Mouse (Mus musculus): Measurements from ENCODE around the gene Ubqln1. TPM values are rescaled to one million over a fixed set of nuclear protein-coding genes. Genes with fewer than 3 reads are reported as not detected.

Gene Ubqln1
- 134 and 142 TPM in 2 replicates for polyA plus RNA-seq (2016; fragmentation: Nextera tagmentation; extraction: Ambion mirVana)

GRCm38 (mm10) chr13:58215592-58216341 lies at the start of gene Ubqln1:
Ubqln1 (minus strand) TSS chr13:58215653.
- Histone ChIP-seq H3K27ac (peak within 1 kb of the TSS; percentile 97), H3K36me3 (no peaks in the 10 kb centered on the region), H3K4me1 (replicated peaks) (peaks cover 32% of the 10 kb centered on the region), H3K9me3 (no peaks in the 10 kb centered on the region), H3K27me3 (ENCODE audit: insufficient read depth, poor library complexity, severe bottlenecking) (peaks cover 6% of the 10 kb centered on the region; the same call in 1 of the 2 replicates), H3K4me3 (peak within 1 kb of the TSS; percentile 98)
- peak; percentile 88 for DNase-seq (ENCODE audit: low spot score)
- WGBS, result 3% methylated on average over 62 of the region's 62 CpGs

GRCm38 (mm10) chr13:58263546-58263945 lies 48.1 kb upstream of the Ubqln1 start:
- peaks cover 36% of the 10 kb centered on the region for H3K36me3 ChIP-seq
- H3K27ac ChIP-seq, result no peak overlapping the region
- WGBS, result 87% methylated on average over 8 of the region's 8 CpGs
- H3K27me3 ChIP-seq (ENCODE audit: insufficient read depth, poor library complexity, severe bottlenecking), result no peaks in the 10 kb centered on the region
- DNase-seq (ENCODE audit: low spot score), result no peak
- H3K4me3 ChIP-seq, result no peak overlapping the region
- no peaks in the 10 kb centered on the region for H3K4me1 ChIP-seq (replicated peaks)
- no peaks in the 10 kb centered on the region for H3K9me3 ChIP-seq

- Histone ChIP-seq H3K4me1 (replicated peaks) (no peaks in the 10 kb centered on the region), H3K27me3 (ENCODE audit: insufficient read depth, poor library complexity, severe bottlenecking) (no peaks in the 10 kb centered on the region), H3K4me3 (no peak overlapping the region), H3K9me3 (no peaks in the 10 kb centered on the region), H3K36me3 (peaks cover 47% of the 10 kb centered on the region), H3K27ac (no peak overlapping the region)
- 87% methylated on average over 4 of the region's 4 CpGs for WGBS
- no peak for DNase-seq (ENCODE audit: low spot score)
These were observed 46.2 kb upstream of the Ubqln1 start for GRCm38 (mm10) chr13:58261674-58262073.

- DNase-seq (ENCODE audit: low spot score), result no peak
- Histone ChIP-seq H3K9me3 (no peaks in the 10 kb centered on the region), H3K4me3 (no peak overlapping the region), H3K36me3 (peaks cover 58% of the 10 kb centered on the region), H3K4me1 (replicated peaks) (no peaks in the 10 kb centered on the region), H3K27me3 (ENCODE audit: insufficient read depth, poor library complexity, severe bottlenecking) (no peaks in the 10 kb centered on the region), H3K27ac (no peak overlapping the region)
- WGBS, result 93% methylated on average over 1 of the region's 1 CpGs
These were observed 37.8 kb upstream of the Ubqln1 start for GRCm38 (mm10) chr13:58253268-58253667.

GRCm38 (mm10) chr13:58248957-58249356 lies 33.5 kb upstream of the Ubqln1 start:
- H3K27ac ChIP-seq, result no peak overlapping the region
- H3K9me3 ChIP-seq, result no peaks in the 10 kb centered on the region
- WGBS, result 95% methylated on average over 5 of the region's 5 CpGs
- no peaks in the 10 kb centered on the region for H3K4me1 ChIP-seq (replicated peaks)
- peaks cover 58% of the 10 kb centered on the region for H3K36me3 ChIP-seq
- no peaks in the 10 kb centered on the region for H3K27me3 ChIP-seq (ENCODE audit: insufficient read depth, poor library complexity, severe bottlenecking)
- H3K4me3 ChIP-seq, result no peak overlapping the region
- no peak for DNase-seq (ENCODE audit: low spot score)

GRCm38 (mm10) chr13:58236536-58236935 lies 21.1 kb upstream of the Ubqln1 start:
- H3K36me3 ChIP-seq, result peaks cover 58% of the 10 kb centered on the region

GRCm38 (mm10) chr13:58232611-58233010 lies 17.2 kb upstream of the Ubqln1 start:
- Histone ChIP-seq H3K4me1 (replicated peaks) (no peaks in the 10 kb centered on the region), H3K27me3 (ENCODE audit: insufficient read depth, poor library complexity, severe bottlenecking) (no peaks in the 10 kb centered on the region), H3K27ac (no peak overlapping the region), H3K9me3 (no peaks in the 10 kb centered on the region), H3K4me3 (no peak overlapping the region), H3K36me3 (peaks cover 36% of the 10 kb centered on the region)
- WGBS, result 53% methylated on average over 5 of the region's 5 CpGs
- DNase-seq (ENCODE audit: low spot score), result peak; percentile 25

More at GRCm38 (mm10) chr13:58236536-58236935, 21.1 kb upstream of the Ubqln1 start:
- Histone ChIP-seq H3K27ac (no peak overlapping the region), H3K4me3 (no peak overlapping the region), H3K4me1 (replicated peaks) (no peaks in the 10 kb centered on the region), H3K27me3 (ENCODE audit: insufficient read depth, poor library complexity, severe bottlenecking) (no peaks in the 10 kb centered on the region), H3K9me3 (no peaks in the 10 kb centered on the region)
- WGBS, result 92% methylated on average over 7 of the region's 7 CpGs
- DNase-seq (ENCODE audit: low spot score), result no peak

- Histone ChIP-seq H3K27me3 (ENCODE audit: insufficient read depth, poor library complexity, severe bottlenecking) (no peaks in the 10 kb centered on the region), H3K4me1 (replicated peaks) (no peaks in the 10 kb centered on the region), H3K27ac (no peak overlapping the region), H3K36me3 (peaks cover 36% of the 10 kb centered on the region), H3K4me3 (no peak overlapping the region), H3K9me3 (0 out of 2 replicates have a peak, but pooled peaks cover 3% of the 10 kb centered on the region)
- WGBS, result 94% methylated on average over 8 of the region's 8 CpGs
- no peak for DNase-seq (ENCODE audit: low spot score)
These were observed 16.6 kb upstream of the Ubqln1 start for GRCm38 (mm10) chr13:58232070-58232469.

GRCm38 (mm10) chr13:58228624-58229023 lies 13.2 kb upstream of the Ubqln1 start:
- Histone ChIP-seq H3K9me3 (0 out of 2 replicates have a peak, but pooled peaks cover 3% of the 10 kb centered on the region), H3K27me3 (ENCODE audit: insufficient read depth, poor library complexity, severe bottlenecking) (no peaks in the 10 kb centered on the region), H3K4me3 (no peak overlapping the region), H3K4me1 (replicated peaks) (no peaks in the 10 kb centered on the region), H3K27ac (no peak overlapping the region), H3K36me3 (0 out of 2 replicates have a peak, but pooled peaks cover 14% of the 10 kb centered on the region)
- DNase-seq (ENCODE audit: low spot score), result no peak
- WGBS, result 86% methylated on average over 2 of the region's 2 CpGs

- Histone ChIP-seq H3K4me3 (no peak overlapping the region), H3K27me3 (ENCODE audit: insufficient read depth, poor library complexity, severe bottlenecking) (no peaks in the 10 kb centered on the region), H3K27ac (no peak overlapping the region), H3K36me3 (no peaks in the 10 kb centered on the region), H3K9me3 (0 out of 2 replicates have a peak, but pooled peaks cover 3% of the 10 kb centered on the region), H3K4me1 (replicated peaks) (no peaks in the 10 kb centered on the region)
- 57% methylated on average over 8 of the region's 8 CpGs for WGBS
- DNase-seq (ENCODE audit: low spot score), result no peak
These were observed 10.2 kb upstream of the Ubqln1 start for GRCm38 (mm10) chr13:58225694-58226093.

GRCm38 (mm10) chr13:58220206-58220605 lies 4.8 kb upstream of the Ubqln1 start:
- Histone ChIP-seq H3K27me3 (ENCODE audit: insufficient read depth, poor library complexity, severe bottlenecking) (peaks cover 6% of the 10 kb centered on the region; the same call in 1 of the 2 replicates), H3K4me1 (replicated peaks) (peaks cover 12% of the 10 kb centered on the region), H3K9me3 (no peaks in the 10 kb centered on the region), H3K36me3 (no peaks in the 10 kb centered on the region), H3K27ac (no peak overlapping the region), H3K4me3 (no peak overlapping the region)
- 77% methylated on average over 3 of the region's 3 CpGs for WGBS
- no peak for DNase-seq (ENCODE audit: low spot score)

- Histone ChIP-seq H3K27ac (no peak overlapping the region), H3K27me3 (ENCODE audit: insufficient read depth, poor library complexity, severe bottlenecking) (peaks cover 6% of the 10 kb centered on the region; the same call in 1 of the 2 replicates), H3K9me3 (no peaks in the 10 kb centered on the region), H3K4me1 (replicated peaks) (peaks cover 32% of the 10 kb centered on the region), H3K4me3 (no peak overlapping the region), H3K36me3 (no peaks in the 10 kb centered on the region)
- WGBS, result 93% methylated on average over 2 of the region's 2 CpGs
- no peak for DNase-seq (ENCODE audit: low spot score)
These were observed 2.1 kb upstream of the Ubqln1 start for GRCm38 (mm10) chr13:58217536-58217935.

- no peaks in the 10 kb centered on the region for H3K36me3 ChIP-seq
- peaks cover 32% of the 10 kb centered on the region for H3K4me1 ChIP-seq (replicated peaks)
- peaks cover 6% of the 10 kb centered on the region; the same call in 1 of the 2 replicates for H3K27me3 ChIP-seq (ENCODE audit: insufficient read depth, poor library complexity, severe bottlenecking)
- H3K9me3 ChIP-seq, result no peaks in the 10 kb centered on the region
- no peak for DNase-seq (ENCODE audit: low spot score)
- H3K27ac ChIP-seq, result peak overlapping the region; percentile 97; the same call in 1 of the 2 replicates
- 89% methylated on average over 9 of the region's 9 CpGs for WGBS
- H3K4me3 ChIP-seq, result peak overlapping the region; percentile 98
These were observed 942 bp upstream of the Ubqln1 start for GRCm38 (mm10) chr13:58216395-58216794.

Measured in hindbrain, embryonic 10.5 days (tissue).